Mouse (Mus musculus): ENCODE results near the gene Nova2.
A peak's percentile ranks its signal among the peaks of the same experiment; 100 is the strongest.

Gene Nova2

GRCm38 (mm10) chr7:18924321-18924720 is 1.4 kb upstream of the Nova2 start:
- DNase-seq = no peak

GRCm38 (mm10) chr7:18926041-18926790 is 528 bp downstream of the Nova2 start:
- peak; percentile 73 to 77 for DNase-seq

GRCm38 (mm10) chr7:18926911-18927310 is 1.2 kb downstream of the Nova2 start:
- DNase-seq = no peak

GRCm38 (mm10) chr7:18927759-18928158 is 2.1 kb downstream of the Nova2 start:
- peak; percentile 63 to 81 for DNase-seq

- DNase-seq = no peak
These were observed 16.7 kb downstream of the Nova2 start for GRCm38 (mm10) chr7:18942376-18942775.

- no peak for DNase-seq
These were observed 17.1 kb downstream of the Nova2 start for GRCm38 (mm10) chr7:18942815-18943214.

- peak; percentile 68 to 81 for DNase-seq
These were observed 22.5 kb downstream of the Nova2 start for GRCm38 (mm10) chr7:18948151-18948550.

GRCm38 (mm10) chr7:18949781-18950522 is 24.3 kb downstream of the Nova2 start:
- DNase-seq = no peak

- DNase-seq = no peak
These were observed 25.0 kb downstream of the Nova2 start for GRCm38 (mm10) chr7:18950523-18951315.

- DNase-seq = peak in 1 of 2 experiments; percentile 79
These were observed 25.7 kb downstream of the Nova2 start for GRCm38 (mm10) chr7:18951397-18951796.

- DNase-seq = peak; percentile 47 to 79
These were observed 32.1 kb downstream of the Nova2 start for GRCm38 (mm10) chr7:18957569-18958383.

- no peak for DNase-seq
These were observed 32.7 kb downstream of the Nova2 start for GRCm38 (mm10) chr7:18958384-18958766.

GRCm38 (mm10) chr7:18959446-18959845 is 33.8 kb downstream of the Nova2 start:
- DNase-seq = peak; percentile 62 to 75

GRCm38 (mm10) chr7:18962171-18962792 is 36.6 kb downstream of the Nova2 start:
- no peak for DNase-seq

- no peak for DNase-seq
These were observed 37.1 kb downstream of the Nova2 start for GRCm38 (mm10) chr7:18962795-18963194.

GRCm38 (mm10) chr7:18963294-18963843 is 37.7 kb downstream of the Nova2 start:
- DNase-seq = no peak

GRCm38 (mm10) chr7:18965312-18965711 is 39.6 kb downstream of the Nova2 start:
- DNase-seq = no peak

GRCm38 (mm10) chr7:18967603-18968002 is 41.9 kb downstream of the Nova2 start:
- DNase-seq = no peak

- DNase-seq = no peak
These were observed 45.3 kb downstream of the Nova2 start for GRCm38 (mm10) chr7:18970956-18971355.

- DNase-seq = no peak
These were observed 52.7 kb downstream of the Nova2 start for GRCm38 (mm10) chr7:18978381-18978780.

- DNase-seq = no peak
These were observed 60.8 kb downstream of the Nova2 start for GRCm38 (mm10) chr7:18986503-18986902.

- no peak for DNase-seq
These were observed 61.4 kb downstream of the Nova2 start, which contains the start of gene Nanos2 for GRCm38 (mm10) chr7:18987100-18987499. Gene Nanos2, plus strand, starts transcription at chr7:18987400.
